Mouse (Mus musculus) retina, adult 2 months (tissue): ENCODE measurements at regions not wholly inside any gene's neighbourhood (a gene's known extent, or its start where the extent isn't known, plus 50 kb on each side); places are given as distances from the start of the nearest gene placed in this dataset.
"Not testable (repeated sequence)": the region's sequence is repeated elsewhere in the genome, so short reads cannot be mapped to it uniquely, and the experiment has no call there.

Source experiments
- DNase-seq: peaks from one replicate; pipeline ENCODE4 v3.0.0-alpha.2; 2012; ENCODE audit warnings: low read depth, low spot score

DNA sequence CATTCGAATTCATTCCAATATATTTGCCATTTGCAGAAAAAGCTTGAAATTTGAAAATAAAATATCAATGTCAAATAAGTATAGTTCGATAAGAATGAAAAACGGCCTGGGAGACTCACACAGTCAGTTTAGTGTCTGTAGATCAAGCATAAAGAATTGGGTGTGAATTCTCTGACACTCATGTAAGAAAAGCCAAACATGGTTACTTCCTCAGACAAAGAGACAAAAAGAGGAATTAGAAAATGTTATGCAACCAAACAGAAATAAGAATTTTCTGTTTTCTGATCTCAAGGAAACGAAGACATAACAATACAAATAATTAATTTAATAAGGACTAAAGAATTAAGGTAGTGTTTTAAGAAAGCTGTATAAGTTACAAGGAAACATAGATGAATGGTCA is 113.7 kb upstream of the Egfr start:
- no peak for DNase-seq

GRCm38 (mm10) chr11:16649599-16649998 is 102.4 kb upstream of the Egfr start:
- no peak for DNase-seq

- no peak for DNase-seq
Measured at GRCm38 (mm10) chr11:16663806-16664205, 88.2 kb upstream of the Egfr start.

GRCm38 (mm10) chr11:16669453-16670251 is 82.4 kb upstream of the Egfr start:
- no peak for DNase-seq

- DNase-seq, result no peak
Measured at GRCm38 (mm10) chr11:16670282-16670681, 81.7 kb upstream of the Egfr start.

GRCm38 (mm10) chr11:16675951-16676350 is 76.1 kb upstream of the Egfr start:
- DNase-seq, result not testable (repeated sequence)

- DNase-seq, result no peak
Measured at GRCm38 (mm10) chr11:16683538-16683937, 68.5 kb upstream of the Egfr start.

- no peak for DNase-seq
Measured at GRCm38 (mm10) chr11:16695596-16695995, 56.4 kb upstream of the Egfr start.

DNA sequence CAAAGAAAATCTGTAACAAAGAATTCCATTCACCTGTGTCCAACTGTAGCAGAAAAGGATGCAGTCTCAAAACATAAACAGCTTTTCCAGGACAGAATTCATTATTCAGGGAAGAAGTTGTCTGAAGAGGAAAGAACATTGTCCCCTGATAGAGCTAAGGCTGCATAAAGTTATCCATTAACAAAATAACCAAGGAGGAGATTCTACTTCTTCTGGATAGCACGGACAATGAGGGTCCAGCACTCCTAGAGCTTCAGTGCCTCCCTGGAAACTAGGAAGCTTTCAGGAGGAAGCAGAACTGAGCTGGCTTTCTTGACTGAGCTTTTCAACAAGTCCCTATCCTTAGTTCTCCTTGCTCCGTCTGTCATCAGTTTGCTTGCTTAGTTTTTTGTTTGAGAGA is 55.2 kb upstream of the Egfr start:
- DNase-seq, result no peak

DNA sequence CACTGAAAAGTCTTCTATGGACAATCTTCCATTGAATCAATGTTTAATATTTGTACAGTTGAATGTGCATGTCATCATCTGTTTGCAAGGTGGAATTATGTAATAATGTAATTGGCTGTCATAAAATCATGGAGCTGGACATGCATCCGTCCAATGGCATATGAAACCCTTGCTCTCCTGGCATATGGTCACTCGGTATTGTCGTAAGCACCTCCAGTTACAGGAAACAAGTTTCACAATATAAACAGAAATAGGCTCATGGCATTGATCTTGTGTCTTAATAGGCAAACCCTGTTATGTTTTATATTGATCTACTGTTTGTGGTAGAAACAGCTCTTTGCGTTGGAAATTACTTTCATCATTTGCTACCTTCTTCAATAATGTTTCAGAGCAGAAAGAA is 50.2 kb upstream of the Egfr start:
- no peak for DNase-seq
